Mouse (Mus musculus) embryonic facial prominence, embryonic 13.5 days (tissue): ENCODE results near the gene Fat1. TPM values are rescaled to one million over a fixed set of nuclear protein-coding genes. Genes with fewer than 3 reads are reported as not detected.

Source experiments
- ATAC-seq: fragments of 200-750 bp; cut with Nextera tagmentation; 2 replicates; pipeline ENCODE4 v1.8.0; 2017; ENCODE audit warnings: low read depth; ENCODE audit not compliant: insufficient number of reproducible peaks, insufficient read depth, low FRiP score, low TSS enrichment
- H3K27ac ChIP-seq: fragments of 300-500 bp; sonication (generic); 2 replicates; pipeline ENCODE4 v1.5.1; 2015; ENCODE audit warnings: moderate library complexity, mild to moderate bottlenecking, inconsistent platforms
- H3K27me3 ChIP-seq: fragments of 300-500 bp; sonication (generic); 2 replicates; pipeline ENCODE4 v1.6.1; 2015; ENCODE audit warnings: mild to moderate bottlenecking, inconsistent platforms
- H3K36me3 ChIP-seq: fragments of 300-500 bp; sonication (generic); 2 replicates; pipeline ENCODE4 v1.6.1; 2015; ENCODE audit warnings: mild to moderate bottlenecking, inconsistent platforms
- H3K4me1 ChIP-seq: fragments of 300-500 bp; sonication (generic); 2 replicates; pipeline ENCODE4 v1.6.1; 2015; ENCODE audit warnings: inconsistent platforms
- H3K4me2 ChIP-seq: fragments of 300-500 bp; sonication (generic); 2 replicates; pipeline ENCODE4 v1.6.1; 2015; ENCODE audit warnings: moderate library complexity, mild to moderate bottlenecking, inconsistent platforms
- H3K4me3 ChIP-seq: fragments of 300-500 bp; sonication (generic); 2 replicates; pipeline ENCODE4 v1.5.1; 2015; ENCODE audit warnings: mild to moderate bottlenecking, inconsistent platforms
- H3K9ac ChIP-seq: fragments of 300-500 bp; sonication (generic); 2 replicates; pipeline ENCODE4 v1.6.1; 2015; ENCODE audit warnings: mild to moderate bottlenecking, inconsistent platforms
- H3K9me3 ChIP-seq: fragments of 300-500 bp; sonication (generic); 2 replicates; pipeline ENCODE4 v1.6.1; 2016; ENCODE audit warnings: inconsistent platforms
- WGBS: fragments of 180-500 bp; shearing (Covaris S2); methylation state at CpG from one replicate; pipeline ENCODE4 v1.1.7; 2015; ENCODE audit warnings: mixed read lengths; 5-methylcytosine and 5-hydroxymethylcytosine counted together
- polyA plus RNA-seq: library from polyadenylated mRNA; unstranded; fragments of >200 nt; fragmentation: Nextera tagmentation; extraction: Ambion mirVana; gene quantifications from 2 replicates; pipeline ENCODE4 v1.2.1, GENCODE M21; 2015

Fat1 gene
- polyA plus RNA-seq, 1 experiment from 2014 or later: 29.3 TPM

- no peak overlapping the region for H3K27ac ChIP-seq
- no peaks in the 10 kb centered on the region for H3K36me3 ChIP-seq
- WGBS: 71% methylated on average over 3 of the region's 3 CpGs
- H3K9ac ChIP-seq: no peak overlapping the region
- no peaks in the 10 kb centered on the region for H3K9me3 ChIP-seq
- no peaks in the 10 kb centered on the region for H3K4me1 ChIP-seq
- no peak overlapping the region for H3K4me2 ChIP-seq
- ATAC-seq: no peak
- no peaks in the 10 kb centered on the region for H3K27me3 ChIP-seq
- H3K4me3 ChIP-seq: no peak overlapping the region
Observed at GRCm38 (mm10) chr8:45093599-45093998, 158.4 kb downstream of the Fat1 start.

Other genes starting within 250 kb of the Fat1 start
- not detected in 2 replicates for gene Mtnr1a, start 133.7 kb downstream of the Fat1 start, polyA plus RNA-seq